Mouse (Mus musculus): ENCODE results near the gene Kptn.

The Kptn gene

DNA sequence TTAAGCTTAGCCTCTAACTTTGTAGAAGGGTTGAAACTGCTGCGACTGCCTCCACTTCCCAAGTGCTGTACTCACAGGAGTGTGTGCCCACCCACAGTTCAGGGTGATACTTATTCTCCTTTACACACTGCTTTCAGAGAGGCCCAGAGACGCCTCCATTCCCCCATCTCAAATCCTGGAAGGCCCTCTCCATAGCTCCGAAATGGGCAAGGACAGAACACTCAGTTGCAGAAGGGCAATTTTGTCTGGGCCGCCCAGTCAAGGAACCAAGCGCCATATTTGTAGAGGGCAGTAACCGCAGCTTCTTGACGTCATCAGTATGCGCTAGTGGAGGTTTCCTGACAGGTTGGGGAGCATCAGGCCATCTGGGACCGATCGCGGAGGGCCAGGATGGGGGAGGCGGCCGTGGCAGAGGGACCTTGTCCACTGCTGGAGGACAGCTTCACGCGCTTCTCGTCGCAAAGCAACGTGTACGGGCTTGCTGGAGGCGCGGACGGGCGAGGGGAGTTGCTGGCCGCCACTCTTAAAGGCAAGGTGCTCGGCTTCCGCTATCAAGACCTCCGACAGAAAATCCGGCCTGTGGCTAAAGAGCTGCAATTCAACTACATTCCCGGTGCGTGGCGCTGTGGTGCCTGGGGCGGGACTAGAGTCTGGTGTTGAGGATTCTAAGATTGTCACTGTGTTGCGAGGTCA is at the start of gene Kptn:
Gene Kptn, plus strand, starts transcription at position 327 of the 693 bp plus-strand sequence.
- in situ Hi-C loops (cut with MboI; ENCODE audit: low pct_unique_long_range_greater_than_20kb in 1 of 2, low sequenced_read_pairs in 2 of 2, unreplicated experiment in 1 of 2), result no loop called here

DNA sequence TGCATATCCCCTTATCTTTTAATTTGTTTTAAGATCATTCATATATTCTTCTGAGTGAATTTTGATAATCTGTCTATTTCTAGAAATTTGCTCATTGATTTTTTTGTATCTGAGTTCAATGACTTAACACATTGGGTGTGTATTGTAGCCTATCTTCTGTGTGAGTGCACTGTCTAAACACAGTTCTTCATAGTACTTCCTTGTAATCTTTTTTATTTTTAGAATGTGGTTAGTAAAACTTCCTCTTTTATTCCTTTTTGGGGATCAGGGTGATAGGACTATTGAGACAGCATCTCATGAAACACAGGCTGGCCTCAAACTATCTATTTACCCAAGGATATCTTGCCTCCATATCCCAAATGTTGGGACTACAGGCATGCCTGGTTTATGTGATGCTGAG is 48.8 kb upstream of the Kptn start:
- in situ Hi-C loops (cut with MboI; ENCODE audit: low pct_unique_long_range_greater_than_20kb in 1 of 2, low sequenced_read_pairs in 2 of 2, unreplicated experiment in 1 of 2), result no loop called here

GRCm38 (mm10) chr7:16071906-16072305 is 47.8 kb upstream of the Kptn start:
- in situ Hi-C loops (cut with MboI; ENCODE audit: low pct_unique_long_range_greater_than_20kb in 1 of 2, low sequenced_read_pairs in 2 of 2, unreplicated experiment in 1 of 2), result no loop called here

DNA sequence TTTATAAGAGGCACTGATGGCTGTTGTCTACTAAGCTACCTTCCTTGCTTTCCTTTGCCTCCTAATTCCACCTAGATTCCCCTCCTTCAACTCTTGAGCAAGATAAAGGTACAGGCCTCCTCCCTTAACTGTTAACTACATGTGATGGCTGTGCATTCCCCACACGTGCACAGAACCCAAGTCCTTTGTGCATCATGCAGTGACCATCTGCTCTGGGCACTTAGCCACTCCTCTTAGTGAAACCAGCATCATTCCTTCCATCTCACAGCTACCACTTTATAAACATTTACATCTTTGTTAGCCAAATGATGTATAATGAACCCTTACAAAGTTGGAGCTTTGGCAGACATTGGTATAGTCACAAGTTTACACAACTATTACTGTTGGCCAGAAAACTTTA is 39.7 kb upstream of the Kptn start:
- in situ Hi-C loops (cut with MboI; ENCODE audit: low pct_unique_long_range_greater_than_20kb in 1 of 2, low sequenced_read_pairs in 2 of 2, unreplicated experiment in 1 of 2), result no loop called here

DNA sequence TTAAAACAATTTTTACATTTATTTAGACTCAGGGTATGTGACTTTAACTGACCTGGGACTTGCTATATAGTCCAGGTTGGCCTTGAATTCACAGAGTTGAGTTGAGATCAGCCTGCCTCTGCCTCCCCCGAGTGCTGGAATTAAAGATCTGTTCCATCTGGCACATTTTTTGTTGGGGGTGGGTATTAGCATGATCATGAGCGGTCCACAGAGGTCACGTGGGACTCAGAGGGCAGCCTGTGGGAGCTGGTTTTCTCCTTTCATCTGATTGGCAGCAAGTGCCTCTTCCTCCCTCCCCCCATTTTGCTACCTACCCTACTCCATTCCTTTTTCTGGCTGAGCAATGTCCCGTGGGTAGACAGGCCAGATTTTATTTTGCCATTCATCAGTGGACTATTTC is 39.1 kb upstream of the Kptn start:
- in situ Hi-C loops (cut with MboI; ENCODE audit: low pct_unique_long_range_greater_than_20kb in 1 of 2, low sequenced_read_pairs in 2 of 2, unreplicated experiment in 1 of 2), result no loop called here

- in situ Hi-C loops (cut with MboI; ENCODE audit: low pct_unique_long_range_greater_than_20kb in 1 of 2, low sequenced_read_pairs in 2 of 2, unreplicated experiment in 1 of 2), result no loop called here
Observed at GRCm38 (mm10) chr7:16083361-16083760, 36.3 kb upstream of the Kptn start.

DNA sequence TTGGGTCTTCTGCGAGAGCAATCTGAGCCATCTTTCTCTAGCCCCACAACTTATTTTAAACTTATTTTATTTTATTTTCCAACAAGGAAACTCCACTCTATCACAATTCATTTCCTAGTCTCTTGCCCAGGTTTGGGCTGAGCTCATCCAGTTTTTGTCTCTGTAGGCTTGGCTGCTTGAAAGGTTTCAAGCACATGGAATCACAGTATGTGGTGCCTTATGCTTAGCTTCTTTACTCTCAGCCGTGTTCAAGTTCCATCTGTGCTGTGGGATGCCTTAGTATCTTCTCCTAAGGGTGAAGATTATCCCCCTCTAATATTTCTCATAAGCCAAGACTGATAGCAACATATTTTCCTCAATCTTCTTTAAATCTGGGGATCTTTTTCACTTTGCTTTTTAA is 32.1 kb upstream of the Kptn start:
- in situ Hi-C loops (cut with MboI; ENCODE audit: low pct_unique_long_range_greater_than_20kb in 1 of 2, low sequenced_read_pairs in 2 of 2, unreplicated experiment in 1 of 2), result no loop called here

DNA sequence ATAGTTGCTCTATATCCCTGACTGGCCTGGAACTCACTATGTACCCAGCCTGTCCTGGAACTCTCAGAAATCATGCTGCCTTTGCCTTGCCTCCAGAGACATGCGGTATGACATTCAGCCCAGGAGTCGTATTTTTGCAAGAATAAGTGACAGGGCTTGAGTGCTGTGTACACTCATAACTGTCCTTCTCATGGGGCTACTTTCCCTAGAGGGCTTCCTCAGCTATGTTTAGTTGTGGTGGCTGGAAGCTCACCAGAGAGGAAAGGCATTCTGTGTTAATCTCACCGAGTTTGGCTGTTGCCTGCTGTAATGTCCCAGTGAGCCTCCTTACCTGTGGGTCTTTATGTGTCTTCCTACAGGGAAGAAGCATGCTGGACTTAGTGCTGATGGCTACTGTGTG is 25.1 kb upstream of the Kptn start:
- in situ Hi-C loops (cut with MboI; ENCODE audit: low pct_unique_long_range_greater_than_20kb in 1 of 2, low sequenced_read_pairs in 2 of 2, unreplicated experiment in 1 of 2), result no loop called here

GRCm38 (mm10) chr7:16098021-16099017 is 21.4 kb upstream of the Kptn start, which contains the start of gene Napa:
Gene Napa (plus strand): TSS chr7:16098458.
- in situ Hi-C loops (cut with MboI; ENCODE audit: low pct_unique_long_range_greater_than_20kb in 1 of 2, low sequenced_read_pairs in 2 of 2, unreplicated experiment in 1 of 2), result no loop called here

GRCm38 (mm10) chr7:16099901-16100300 is 19.8 kb upstream of the Kptn start:
- in situ Hi-C loops (cut with MboI; ENCODE audit: low pct_unique_long_range_greater_than_20kb in 1 of 2, low sequenced_read_pairs in 2 of 2, unreplicated experiment in 1 of 2), result no loop called here

- in situ Hi-C loops (cut with MboI; ENCODE audit: low pct_unique_long_range_greater_than_20kb in 1 of 2, low sequenced_read_pairs in 2 of 2, unreplicated experiment in 1 of 2), result no loop called here
Observed at GRCm38 (mm10) chr7:16101081-16101480, 18.6 kb upstream of the Kptn start.

DNA sequence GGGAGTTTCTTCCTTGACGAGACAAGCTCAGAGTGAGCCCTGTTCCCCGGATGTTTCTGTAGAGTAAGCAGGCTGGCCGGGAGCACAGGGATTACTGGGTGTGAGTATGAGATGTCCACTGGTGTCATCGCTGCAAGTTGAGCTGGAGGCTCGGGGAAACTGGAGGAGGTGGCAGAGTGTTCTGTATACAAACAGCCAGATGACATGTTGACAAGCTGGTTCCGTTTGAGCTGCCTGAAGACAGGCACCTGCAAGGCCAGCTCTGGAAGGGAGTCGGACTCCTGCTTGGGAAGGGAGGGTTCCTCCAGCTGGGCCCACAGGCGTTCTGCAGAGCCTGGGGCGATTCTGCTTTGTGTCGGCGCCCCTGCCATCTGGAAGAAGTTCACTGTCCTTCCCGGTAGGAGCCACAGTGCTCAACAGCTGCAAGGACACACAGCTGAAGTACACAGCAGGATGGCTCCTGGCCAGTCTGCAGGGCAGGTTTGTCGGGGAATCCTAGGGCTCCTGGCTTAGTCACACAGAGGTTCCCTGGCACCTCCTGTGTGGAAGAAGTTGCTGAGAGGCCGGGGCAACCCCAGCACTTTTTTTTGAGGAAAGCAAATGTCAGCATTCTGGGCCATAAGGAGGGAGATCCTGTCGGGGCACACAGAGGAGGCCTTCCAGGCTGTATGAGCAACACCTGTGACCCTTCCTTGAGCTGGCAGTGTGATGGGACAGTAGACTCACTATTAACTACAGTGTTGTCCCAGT is 17.8 kb upstream of the Kptn start:
- in situ Hi-C loops (cut with MboI; ENCODE audit: low pct_unique_long_range_greater_than_20kb in 1 of 2, low sequenced_read_pairs in 2 of 2, unreplicated experiment in 1 of 2), result no loop called here

DNA sequence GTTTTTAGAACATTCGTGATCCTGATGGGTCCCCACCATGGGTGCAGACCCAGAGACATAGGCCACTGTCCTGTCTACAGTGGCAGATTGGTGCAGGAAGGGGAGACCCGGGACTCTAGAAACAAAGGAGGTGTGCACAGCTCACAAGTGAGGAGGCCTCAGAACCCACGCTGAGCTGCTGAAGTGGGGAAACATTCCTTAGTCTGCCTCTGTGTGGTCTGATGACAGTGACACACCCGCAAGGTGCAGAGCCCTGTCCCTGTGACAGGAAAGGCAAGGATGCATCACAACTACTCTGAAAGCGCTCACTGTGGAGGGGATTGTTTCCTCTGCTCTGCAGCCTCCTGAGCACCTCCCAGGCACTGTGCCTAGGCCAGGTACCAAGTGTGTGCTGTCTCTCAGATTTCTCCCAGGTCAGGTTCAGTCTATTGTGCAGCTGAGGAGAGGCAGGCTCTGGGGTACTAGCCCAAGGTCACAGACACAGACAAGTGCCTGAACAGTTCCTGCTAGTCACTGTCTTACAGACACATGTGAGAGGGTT is 16.9 kb upstream of the Kptn start:
- in situ Hi-C loops (cut with MboI; ENCODE audit: low pct_unique_long_range_greater_than_20kb in 1 of 2, low sequenced_read_pairs in 2 of 2, unreplicated experiment in 1 of 2), result no loop called here

- in situ Hi-C loops (cut with MboI; ENCODE audit: low pct_unique_long_range_greater_than_20kb in 1 of 2, low sequenced_read_pairs in 2 of 2, unreplicated experiment in 1 of 2), result no loop called here
Observed at GRCm38 (mm10) chr7:16103760-16104159, 15.9 kb upstream of the Kptn start.

- in situ Hi-C loops (cut with MboI; ENCODE audit: low pct_unique_long_range_greater_than_20kb in 1 of 2, low sequenced_read_pairs in 2 of 2, unreplicated experiment in 1 of 2), result no loop called here
Observed at GRCm38 (mm10) chr7:16104611-16105388, 14.9 kb upstream of the Kptn start.

DNA sequence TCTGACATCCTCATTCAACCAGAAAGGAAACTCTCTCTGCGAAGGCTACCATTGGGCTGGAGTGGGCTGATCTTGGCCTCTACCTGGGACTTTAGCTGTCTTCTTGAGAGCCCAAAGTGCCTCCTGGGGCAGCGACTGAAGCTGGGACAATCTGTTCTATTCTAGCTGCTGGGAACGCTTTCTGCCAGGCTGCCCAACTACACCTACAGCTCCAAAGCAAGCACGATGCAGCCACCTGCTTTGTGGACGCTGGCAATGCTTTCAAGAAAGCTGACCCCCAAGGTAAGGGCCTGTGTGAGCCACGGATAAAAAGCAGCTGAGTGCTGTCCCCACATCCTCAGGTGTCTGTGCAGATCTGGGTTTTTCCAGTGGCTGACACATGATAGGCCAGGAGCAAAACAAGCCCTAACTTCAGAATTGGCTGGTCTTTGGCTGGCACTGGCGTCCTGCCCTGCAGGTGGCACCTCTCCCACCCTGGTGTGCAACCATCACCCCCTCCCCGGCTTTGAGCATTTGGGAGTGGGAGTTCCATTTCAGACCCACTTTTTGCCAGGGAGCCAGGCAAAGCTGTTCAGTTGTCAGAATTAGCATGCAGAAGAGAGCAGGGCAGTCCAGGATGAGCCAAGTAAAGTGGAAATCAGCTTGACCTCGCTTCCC is 10.7 kb upstream of the Kptn start:
- in situ Hi-C loops (cut with MboI; ENCODE audit: low pct_unique_long_range_greater_than_20kb in 1 of 2, low sequenced_read_pairs in 2 of 2, unreplicated experiment in 1 of 2), result no loop called here

- in situ Hi-C loops (cut with MboI; ENCODE audit: low pct_unique_long_range_greater_than_20kb in 1 of 2, low sequenced_read_pairs in 2 of 2, unreplicated experiment in 1 of 2), result no loop called here
Observed at GRCm38 (mm10) chr7:16110158-16110557, 9.5 kb upstream of the Kptn start.

Measured in mouse embryonic stem cell (cell line).